Mouse (Mus musculus) olfactory bulb, adult 2 months (tissue): ENCODE measurements around the gene Olfr653.

Source experiments
- CTCF ChIP-seq: fragments of 200-500 bp; IDR thresholded peaks from 2 replicates; pipeline ENCODE4 v1.5.1; 2012; ENCODE audit warnings: low read depth, mild to moderate bottlenecking, low read length, moderate library complexity; ENCODE audit not compliant: insufficient read depth
- POLR2A ChIP-seq: fragments of 200-500 bp; IDR thresholded peaks from 2 replicates; pipeline ENCODE4 v1.6.1; 2012; ENCODE audit warnings: mild to moderate bottlenecking, low read depth, low read length, moderate library complexity; ENCODE audit not compliant: insufficient read depth

DNA sequence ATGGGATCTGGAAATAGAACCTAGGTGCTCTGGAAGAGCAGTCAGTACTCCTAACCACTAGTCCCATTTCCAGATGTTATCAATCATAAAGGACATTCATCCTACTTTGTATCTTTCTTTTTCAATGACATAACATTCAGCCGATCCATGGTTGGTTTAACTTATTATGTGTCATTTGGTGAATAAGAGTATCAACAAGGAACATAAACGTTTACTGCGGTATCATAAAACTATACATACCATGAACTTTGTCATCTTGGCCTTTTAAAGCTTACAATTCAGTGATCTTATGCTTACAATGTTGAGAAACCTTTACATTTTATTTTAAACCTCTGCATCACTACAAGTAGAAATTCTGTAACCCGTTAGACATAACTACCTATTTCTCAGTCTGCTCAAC is 4.3 kb downstream of the Olfr653 start:
- no peak for TF ChIP-seq CTCF
- TF ChIP-seq POLR2A: no peak
